Mouse (Mus musculus): ENCODE results near the gene Coro7.
"Not testable (repeated sequence)": the region's sequence is repeated elsewhere in the genome, so short reads cannot be mapped to it uniquely, and the experiment has no call there.

Gene Coro7

GRCm38 (mm10) chr16:4679121-4680018, at the start of gene Coro7:
Coro7 (minus strand) TSS chr16:4679777.
- in situ Hi-C loops (cut with MboI; ENCODE audit: low sequenced_read_pairs), result no loop called here

DNA sequence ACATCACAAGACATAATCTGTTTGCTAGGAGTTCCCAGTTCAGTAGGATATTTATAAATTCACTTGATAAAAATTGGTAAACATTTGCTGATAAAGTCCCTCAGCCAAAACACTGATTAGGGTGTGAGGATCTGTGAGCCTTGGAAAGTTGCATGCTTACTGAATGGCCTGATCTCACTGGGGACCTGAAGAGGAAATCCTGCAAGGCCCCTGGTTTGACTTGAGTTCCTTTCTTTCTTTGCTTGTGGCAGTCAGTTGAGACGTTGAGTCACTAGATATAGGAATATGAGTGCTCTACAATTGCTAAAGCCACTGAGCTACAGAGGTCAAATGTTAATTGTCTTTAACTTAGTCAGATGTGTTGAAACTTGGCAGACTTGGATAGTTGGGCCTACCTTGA, 48.4 kb upstream of the Coro7 start:
- in situ Hi-C loops (cut with MboI; ENCODE audit: low sequenced_read_pairs), result no loop called here

DNA sequence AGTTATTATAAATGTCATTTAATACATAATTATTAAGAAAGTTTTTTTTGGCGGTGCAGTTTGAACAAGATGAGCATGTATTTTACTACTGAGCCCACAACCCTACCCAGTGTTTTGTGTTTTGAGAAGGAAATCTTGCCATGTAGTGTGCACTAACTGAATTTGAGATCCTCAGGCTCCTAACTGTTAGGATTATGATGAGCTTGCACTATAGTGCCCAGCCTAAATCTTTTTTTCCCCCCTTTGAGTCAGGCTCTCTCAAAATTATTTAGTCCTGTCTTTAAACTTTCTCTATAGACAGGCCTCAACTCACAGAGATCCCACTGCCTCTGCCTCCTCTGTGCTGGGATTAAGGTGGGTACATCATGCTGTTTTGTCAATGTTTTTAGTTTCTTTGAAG, 47.9 kb upstream of the Coro7 start:
- in situ Hi-C loops (cut with MboI; ENCODE audit: low sequenced_read_pairs), result no loop called here

GRCm38 (mm10) chr16:4726528-4727128, 47.1 kb upstream of the Coro7 start:
- in situ Hi-C loops (cut with MboI; ENCODE audit: low sequenced_read_pairs), result no loop called here

DNA sequence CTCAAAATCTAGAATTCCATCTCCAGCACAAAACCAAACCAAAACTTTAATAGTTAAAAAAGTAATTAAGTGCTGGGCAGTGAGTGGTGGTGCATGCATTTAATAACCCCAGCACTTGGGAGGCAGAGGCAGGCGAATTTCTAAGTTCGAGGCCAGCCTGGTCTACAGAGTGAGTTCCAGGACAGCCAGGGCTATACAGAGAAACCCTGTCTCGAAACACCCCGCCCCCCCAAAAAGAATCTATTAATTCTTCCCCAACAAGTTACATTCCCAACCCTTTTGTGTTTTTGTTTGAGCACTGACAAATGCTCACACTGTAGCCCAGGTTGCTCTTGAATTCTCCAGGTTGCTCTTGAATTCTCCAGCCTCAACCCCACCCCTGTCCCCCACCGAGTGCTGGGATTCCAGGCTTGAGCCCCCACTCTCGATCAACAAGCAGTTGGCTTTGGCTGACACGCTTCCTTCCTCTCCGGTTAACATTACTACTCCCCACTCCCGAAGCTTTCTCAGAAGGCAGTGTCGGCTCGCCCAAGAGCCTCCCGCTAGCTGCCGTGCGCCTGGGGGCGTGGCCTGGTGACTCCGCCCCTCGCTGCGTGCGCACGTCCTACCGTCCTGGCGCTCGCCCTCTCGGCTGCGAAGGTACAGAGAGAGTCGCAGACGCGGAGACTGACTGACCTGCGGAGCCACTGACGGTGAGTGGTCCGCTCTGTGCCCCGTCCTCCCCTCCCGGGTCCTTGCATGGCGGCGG, 46.4 kb upstream of the Coro7 start, which contains the start of gene Hmox2:
Gene Hmox2 (plus strand): TSS at position 582 of the 748 bp plus-strand sequence.
- in situ Hi-C loops (cut with MboI; ENCODE audit: low sequenced_read_pairs), result no loop called here

- in situ Hi-C loops (cut with MboI; ENCODE audit: low sequenced_read_pairs), result no loop called here
Measured at GRCm38 (mm10) chr16:4725266-4725665, 45.7 kb upstream of the Coro7 start.

GRCm38 (mm10) chr16:4722915-4723209, 43.3 kb upstream of the Coro7 start:
- in situ Hi-C loops (cut with MboI; ENCODE audit: low sequenced_read_pairs), result no loop called here

GRCm38 (mm10) chr16:4722128-4722914, 42.7 kb upstream of the Coro7 start:
- in situ Hi-C loops (cut with MboI; ENCODE audit: low sequenced_read_pairs), result no loop called here

DNA sequence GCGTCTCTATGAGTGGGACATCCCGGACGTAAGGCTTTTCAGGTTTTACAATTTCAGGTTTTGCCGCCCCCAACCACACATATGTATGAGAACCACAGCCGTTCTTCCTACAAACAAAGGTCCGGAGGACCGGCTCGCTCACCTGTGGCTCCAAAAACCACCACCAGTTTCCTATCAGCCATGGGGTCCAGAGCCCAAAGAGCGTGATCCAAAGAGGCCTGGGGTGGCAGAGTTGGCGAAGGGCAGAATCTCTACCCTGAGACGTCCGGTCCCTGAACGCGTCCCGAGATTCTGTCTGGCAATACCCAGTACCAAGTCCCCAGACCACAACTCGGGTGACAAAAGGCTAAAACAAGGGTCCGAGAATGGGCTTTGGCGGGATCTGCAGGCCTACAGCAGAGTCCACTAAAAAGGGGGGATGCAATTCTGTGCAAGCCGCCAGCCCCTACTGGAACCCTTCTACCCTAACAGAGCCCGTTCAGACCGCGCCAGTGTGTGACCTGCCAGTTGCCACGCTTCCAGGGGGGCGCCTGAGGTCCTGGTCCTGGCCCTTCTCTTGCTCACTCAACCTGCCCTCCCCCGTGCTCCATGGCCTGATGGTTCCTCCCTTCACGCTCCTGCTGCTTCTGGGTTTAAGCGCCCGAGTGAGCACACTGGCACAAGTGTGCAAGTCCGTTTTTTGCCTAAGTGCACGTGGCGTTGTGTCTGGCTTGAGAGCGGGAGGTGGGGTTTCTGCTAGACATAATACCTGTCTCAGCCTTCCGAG, 39.4 kb upstream of the Coro7 start, which contains the start of gene Nmral1:
Gene Nmral1 (minus strand): TSS at position 604 of the 766 bp plus-strand sequence.
- in situ Hi-C loops (cut with MboI; ENCODE audit: low sequenced_read_pairs), result no loop called here

GRCm38 (mm10) chr16:4717866-4718265, 38.3 kb upstream of the Coro7 start:
- in situ Hi-C loops (cut with MboI; ENCODE audit: low sequenced_read_pairs), result no loop called here

- in situ Hi-C loops (cut with MboI; ENCODE audit: low sequenced_read_pairs), result no loop called here
Measured at GRCm38 (mm10) chr16:4713861-4714710, 34.5 kb upstream of the Coro7 start.

GRCm38 (mm10) chr16:4711173-4711572, 31.6 kb upstream of the Coro7 start:
- in situ Hi-C loops (cut with MboI; ENCODE audit: low sequenced_read_pairs), result no loop called here

- in situ Hi-C loops (cut with MboI; ENCODE audit: low sequenced_read_pairs), result no loop called here
Measured at GRCm38 (mm10) chr16:4705541-4705940, 26.0 kb upstream of the Coro7 start.

DNA sequence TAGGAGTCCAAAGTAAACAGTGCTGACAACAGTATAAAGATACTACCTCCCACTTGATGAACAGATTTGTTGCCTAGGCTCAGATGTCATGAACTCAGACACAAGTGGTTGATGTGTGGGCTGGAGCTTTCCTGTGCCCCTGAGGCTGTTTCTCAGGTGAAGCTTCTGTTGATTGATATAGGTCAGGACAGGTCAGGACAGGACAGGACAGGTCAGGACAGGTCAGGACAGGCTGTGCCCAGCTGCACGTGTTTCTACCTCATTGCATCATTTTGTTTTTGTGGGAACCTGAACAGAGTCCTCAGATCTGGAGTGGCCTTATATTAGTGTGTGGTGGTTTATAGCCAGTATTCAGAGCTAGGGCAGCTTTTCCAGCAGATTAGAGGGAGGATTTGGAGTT, 23.1 kb upstream of the Coro7 start:
- in situ Hi-C loops (cut with MboI; ENCODE audit: low sequenced_read_pairs), result no loop called here

DNA sequence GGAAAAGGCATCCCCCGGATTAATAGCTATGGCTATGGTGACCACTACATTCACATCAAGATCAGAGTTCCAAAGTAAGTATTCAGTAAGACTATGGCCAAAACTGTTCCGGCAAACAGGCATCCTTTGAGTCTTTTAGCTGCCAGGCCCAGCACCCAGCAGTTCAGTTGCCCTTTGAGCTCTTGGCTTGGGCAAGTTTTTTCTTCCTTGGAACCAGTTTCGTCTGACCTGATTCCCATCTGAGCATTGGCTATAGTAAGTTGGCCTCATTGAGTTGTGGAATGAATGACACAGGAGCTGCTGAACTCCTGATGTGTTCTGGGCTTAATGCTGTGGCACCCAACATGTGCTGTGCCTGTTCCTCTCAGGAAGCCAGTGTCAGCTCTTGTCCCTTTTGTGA, 21.6 kb upstream of the Coro7 start:
- in situ Hi-C loops (cut with MboI; ENCODE audit: low sequenced_read_pairs), result no loop called here

DNA sequence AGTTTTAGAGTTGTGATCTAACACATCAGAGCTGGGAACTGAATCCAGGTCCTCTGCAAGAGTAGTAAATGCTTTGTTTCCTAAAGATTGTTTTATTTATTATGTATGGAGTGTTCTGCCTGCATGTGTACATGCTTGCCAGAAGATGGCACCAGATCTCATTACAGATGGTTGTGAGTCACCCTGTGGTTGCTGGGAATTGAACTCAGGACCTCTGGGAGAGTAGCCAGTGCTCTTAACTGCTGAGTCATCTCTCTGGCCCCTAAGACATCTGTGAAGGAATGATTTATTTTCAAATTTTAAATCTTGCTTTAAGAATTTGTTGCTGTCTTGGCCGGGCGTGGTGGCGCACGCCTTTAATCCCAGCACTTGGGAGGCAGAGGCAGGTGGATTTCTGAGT, 9.8 kb upstream of the Coro7 start:
- in situ Hi-C loops (cut with MboI; ENCODE audit: low sequenced_read_pairs), result not testable (repeated sequence)

DNA sequence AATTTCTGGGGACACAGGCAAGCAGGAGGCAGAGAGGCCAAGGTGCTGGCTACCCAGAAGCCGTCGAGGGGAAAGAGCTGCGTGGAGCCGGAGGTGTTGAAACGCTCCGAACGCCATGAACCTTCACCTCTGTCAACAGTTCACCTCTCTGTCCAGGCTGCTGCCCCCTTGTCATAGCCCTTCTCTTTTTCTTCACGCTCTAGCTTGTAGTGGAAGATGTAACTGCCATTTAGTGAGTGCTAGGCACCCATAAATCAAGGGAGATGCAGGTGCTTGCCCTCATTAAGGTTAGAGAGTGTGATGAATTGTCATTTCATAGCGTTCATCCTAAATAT, 4.8 kb upstream of the Coro7 start:
- in situ Hi-C loops (cut with MboI; ENCODE audit: low sequenced_read_pairs), result no loop called here

DNA sequence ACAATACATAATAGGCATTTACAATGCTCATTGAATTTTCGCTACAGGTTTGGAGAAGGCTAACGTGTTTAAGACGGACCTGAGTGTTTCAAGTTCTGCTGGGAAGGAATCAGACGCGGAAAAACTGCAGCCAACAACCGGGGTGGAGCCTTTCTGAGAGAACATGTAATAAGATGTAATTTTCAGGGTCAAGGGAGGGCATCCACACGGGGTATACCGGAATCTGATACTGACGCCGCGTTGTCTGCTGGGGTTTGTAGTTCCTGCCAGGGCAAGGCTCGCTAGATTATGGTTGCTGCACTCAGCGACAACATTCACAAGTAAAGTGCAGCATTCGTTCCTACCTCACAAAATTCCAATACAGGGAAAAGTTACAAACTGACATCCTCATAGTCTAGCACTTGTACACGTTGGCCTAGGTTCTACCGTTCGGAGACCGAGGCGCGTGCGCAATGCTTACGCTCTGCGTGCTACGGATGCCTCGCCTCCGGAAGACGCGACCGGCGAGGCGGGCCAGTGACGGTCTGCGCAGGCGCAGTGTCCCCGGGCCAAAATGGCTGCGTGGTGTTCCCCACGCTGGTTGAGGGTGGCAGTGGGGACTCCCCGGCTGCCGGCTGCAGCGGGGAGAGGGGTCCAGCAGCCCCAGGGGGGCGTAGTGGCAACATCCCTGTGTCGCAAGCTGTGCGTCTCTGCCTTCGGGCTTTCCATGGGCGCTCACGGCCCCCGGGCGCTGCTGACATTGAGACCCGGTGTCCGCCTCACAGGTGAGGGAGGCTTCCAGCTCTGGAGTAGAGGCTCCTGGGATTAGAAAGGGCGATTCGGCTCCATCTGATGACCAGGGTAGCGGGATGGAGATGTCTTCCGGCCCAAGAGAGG, 4.2 kb upstream of the Coro7 start:
- in situ Hi-C loops (cut with MboI; ENCODE audit: low sequenced_read_pairs), result no loop called here

Measured in CH12F3 (cell line).